Mouse (Mus musculus) liver, embryonic 14.5 days (tissue): Measurements from ENCODE around the gene Lrrtm3. TPM values are rescaled to one million over a fixed set of nuclear protein-coding genes. Genes with fewer than 3 reads are reported as not detected.

Source experiments
- ATAC-seq: fragments of 200-750 bp; cut with Nextera tagmentation; 2 replicates; pipeline ENCODE4 v1.8.0; 2017; ENCODE audit warnings: moderate number of reproducible peaks, mild to moderate bottlenecking, moderate library complexity; ENCODE audit not compliant: insufficient read depth
- DNase-seq, 3 experiments: peaks; one replicate each; pipeline ENCODE4 v3.0.0-alpha.2; 2012 to 2013; ENCODE audit warnings: low read depth in 3 of 3, low spot score in 3 of 3
- H3K27ac ChIP-seq: fragments of 300-500 bp; sonication (generic); 2 replicates; pipeline ENCODE4 v1.5.1; 2014; ENCODE audit warnings: moderate library complexity, mild to moderate bottlenecking, control low read depth, inconsistent platforms
- H3K27me3 ChIP-seq: fragments of 300-500 bp; sonication (generic); 2 replicates; pipeline ENCODE4 v1.6.1; 2014; ENCODE audit warnings: mild to moderate bottlenecking, low read length, moderate library complexity; ENCODE audit not compliant: control insufficient read depth, insufficient read depth
- H3K36me3 ChIP-seq: fragments of 300-500 bp; sonication (generic); replicated peaks from 2 replicates; pipeline ENCODE4 v1.6.1; 2014; ENCODE audit warnings: low read depth; ENCODE audit not compliant: control insufficient read depth, insufficient read depth
- H3K4me1 ChIP-seq, 2 experiments: fragments of 200-500 bp in 1 of 2; fragments of 300-500 bp in 1 of 2; sonication (generic) in 1 of 2; replicated peaks; 2 replicates each; pipeline ENCODE4 v1.6.1; 2012 to 2014; ENCODE audit warnings: antibody characterized with exemption in 1 of 2, inconsistent platforms in 1 of 2, low read length in 1 of 2; ENCODE audit not compliant: control insufficient read depth in 2 of 2, insufficient read depth in 2 of 2
- H3K4me2 ChIP-seq: fragments of 300-500 bp; sonication (generic); 2 replicates; pipeline ENCODE4 v1.6.1; 2014; ENCODE audit warnings: low read depth, mild to moderate bottlenecking, control low read depth, moderate library complexity
- H3K4me3 ChIP-seq, 2 experiments: fragments of 200-500 bp in 1 of 2; fragments of 300-500 bp in 1 of 2; sonication (generic) in 1 of 2; 2 replicates each; pipeline ENCODE4 v1.5.1; 2012 to 2014; ENCODE audit warnings: low read depth in 2 of 2, low read length in 2 of 2, mild to moderate bottlenecking in 2 of 2, control low read depth in 1 of 2, inconsistent platforms in 1 of 2, moderate library complexity in 1 of 2; ENCODE audit not compliant: insufficient read depth in 1 of 2
- H3K9ac ChIP-seq: fragments of 300-500 bp; sonication (generic); replicated peaks from 2 replicates; pipeline ENCODE4 v1.6.1; 2014; ENCODE audit warnings: mild to moderate bottlenecking, control low read depth, moderate library complexity
- H3K9me3 ChIP-seq: fragments of 300-500 bp; sonication (generic); 2 replicates; pipeline ENCODE4 v1.6.1; 2016; ENCODE audit warnings: low read length, mixed read lengths; ENCODE audit not compliant: control insufficient read depth
- CTCF ChIP-seq: IDR thresholded peaks from 2 replicates; pipeline ENCODE4 v1.5.1; 2016; ENCODE audit warnings: antibody characterized with exemption, low read depth, control low read depth
- EP300 ChIP-seq: IDR thresholded peaks from 2 replicates; pipeline ENCODE4 v1.6.1; 2016; ENCODE audit warnings: antibody characterized with exemption, low read depth
- WGBS: fragments of 180-500 bp; shearing (Covaris S2); extraction: QIAGEN DNeasy Blood & Tissue Kit; methylation state at CpG from one replicate; pipeline ENCODE4 v1.1.7; 2014; ENCODE audit not compliant: insufficient replicate concordance; 5-methylcytosine and 5-hydroxymethylcytosine counted together
- polyA plus RNA-seq, 2 experiments: library from polyadenylated mRNA; depleted of rRNA in 1 of 2; stranded (reverse) in 1 of 2; unstranded in 1 of 2; fragments of >200 nt; fragmentation: Nextera tagmentation in 1 of 2; extraction: Ambion mirVana in 1 of 2; gene quantifications; 2 replicates each; pipeline versions ENCODE4 v1.2.1 to v1.2.3; 2012 to 2014

Lrrtm3 gene
- polyA plus RNA-seq, 2 experiments = 0.01 TPM; not detected in 1

DNA sequence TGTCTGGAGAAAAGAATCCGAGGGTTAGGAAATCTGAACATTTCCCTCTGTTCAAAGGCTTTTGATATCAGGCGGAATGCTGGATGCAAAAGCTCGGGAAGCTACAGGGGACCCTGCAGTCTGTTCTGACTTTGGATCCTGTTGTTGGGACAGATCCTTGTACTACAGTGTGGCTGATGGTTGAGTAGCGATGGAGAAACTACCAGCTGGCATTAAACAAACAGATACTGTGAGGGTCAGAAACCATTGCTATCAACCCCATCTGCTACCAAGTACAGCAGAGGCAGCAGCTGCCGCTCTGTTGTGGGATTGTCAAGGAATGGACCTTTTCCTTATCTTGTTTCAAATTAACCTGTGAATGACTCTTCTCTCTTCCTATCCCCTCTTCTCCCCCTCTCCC is 156.1 kb downstream of the Lrrtm3 start:
- ATAC-seq = no peak
- Histone ChIP-seq H3K4me3 (no peak overlapping the region), H3K4me1 (no peaks in the 10 kb centered on the region), H3K27me3 (no peaks in the 10 kb centered on the region), H3K36me3 (no peaks in the 10 kb centered on the region), H3K4me2 (no peak overlapping the region), H3K9me3 (no peaks in the 10 kb centered on the region), H3K9ac (no peak overlapping the region), H3K27ac (no peak overlapping the region)
- DNase-seq = no peak
- TF ChIP-seq EP300 = no peak
- no peak for TF ChIP-seq CTCF
- 48% methylated on average over 5 of the region's 5 CpGs for WGBS

DNA sequence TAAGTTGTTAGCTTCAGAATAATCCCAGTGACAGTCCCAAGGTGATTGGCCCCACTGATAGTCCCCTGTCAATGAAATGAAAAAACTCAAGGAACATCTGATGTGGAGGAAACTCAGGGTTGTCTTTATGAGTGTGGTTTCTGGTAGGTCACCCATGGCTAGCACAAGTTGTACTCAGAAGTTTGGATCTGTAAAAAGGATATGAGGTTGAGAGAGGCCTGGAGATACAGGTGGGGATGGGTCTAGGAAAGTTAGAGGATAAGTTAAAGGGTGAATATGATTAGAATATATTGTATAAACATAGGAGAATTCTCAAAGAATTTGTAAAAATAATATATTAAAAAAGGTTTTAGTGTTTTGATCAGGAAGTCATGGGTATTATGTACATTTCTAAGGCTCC is 162.7 kb downstream of the Lrrtm3 start, which contains the start of gene Gm10118:
Gene Gm10118 (minus strand): TSS at position 101 of the 400 bp plus-strand sequence.
- Histone ChIP-seq H3K4me3 (no peak within 1 kb of the TSS), H3K36me3 (no peaks in the 10 kb centered on the region), H3K4me2 (no peak within 1 kb of the TSS), H3K9me3 (no peaks in the 10 kb centered on the region), H3K9ac (no peak within 1 kb of the TSS), H3K27me3 (no peaks in the 10 kb centered on the region), H3K27ac (no peak within 1 kb of the TSS), H3K4me1 (no peaks in the 10 kb centered on the region)
- DNase-seq = no peak
- ATAC-seq = no peak
- TF ChIP-seq EP300 = no peak
- no peak for TF ChIP-seq CTCF

DNA sequence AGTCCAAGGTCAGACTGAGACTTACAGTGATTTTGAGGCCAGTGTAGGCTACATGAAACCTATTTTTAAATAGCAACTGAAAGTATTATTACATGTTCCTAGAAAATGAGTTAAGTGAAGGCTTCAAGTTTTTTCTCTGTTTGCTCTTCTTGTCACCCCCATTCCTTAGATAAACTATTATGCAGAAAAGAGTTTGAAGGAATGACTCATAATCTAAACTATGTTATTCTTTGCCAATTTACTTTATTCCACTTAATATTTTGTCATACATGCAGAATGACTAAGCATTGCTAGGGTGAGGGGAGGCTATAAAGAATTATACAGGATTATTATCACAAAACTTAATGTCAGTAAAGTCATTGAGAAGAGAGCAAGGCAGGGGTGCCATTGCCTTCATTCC is 181.2 kb downstream of the Lrrtm3 start:
- no peak for TF ChIP-seq EP300
- TF ChIP-seq CTCF = no peak
- no peaks in the 10 kb centered on the region for H3K27me3 ChIP-seq
- no peaks in the 10 kb centered on the region for H3K36me3 ChIP-seq
- ATAC-seq (no peak), DNase-seq (no peak)
- no peak overlapping the region for H3K4me2 ChIP-seq
- no peak overlapping the region for H3K9ac ChIP-seq
- H3K4me1 ChIP-seq = no peaks in the 10 kb centered on the region
- no peak overlapping the region for H3K27ac ChIP-seq
- no peaks in the 10 kb centered on the region for H3K9me3 ChIP-seq
- no peak overlapping the region for H3K4me3 ChIP-seq

DNA sequence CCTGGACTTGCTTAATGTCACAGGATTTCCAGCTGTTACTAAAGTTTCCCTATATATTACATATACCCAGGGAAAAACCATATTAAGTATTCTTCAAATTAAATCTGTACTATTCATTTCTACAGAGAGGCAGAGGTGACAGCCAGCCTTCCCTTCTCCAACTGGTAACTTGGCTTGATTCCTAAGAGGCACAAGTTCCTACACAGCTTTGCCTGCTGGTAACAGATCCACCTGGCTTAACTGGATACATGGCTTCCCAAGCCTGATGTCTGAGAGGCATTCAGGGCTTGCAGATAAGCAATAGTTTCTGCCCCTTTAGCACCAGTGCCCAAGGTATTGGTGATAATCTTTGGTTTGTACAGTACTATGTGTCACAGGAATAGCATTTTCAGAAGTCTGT is 190.2 kb downstream of the Lrrtm3 start:
- Histone ChIP-seq H3K36me3 (no peaks in the 10 kb centered on the region), H3K9ac (no peak overlapping the region), H3K27ac (no peak overlapping the region), H3K4me1 (no peaks in the 10 kb centered on the region), H3K9me3 (no peaks in the 10 kb centered on the region), H3K4me2 (no peak overlapping the region), H3K27me3 (no peaks in the 10 kb centered on the region), H3K4me3 (no peak overlapping the region)
- ATAC-seq (no peak), DNase-seq (no peak)
- TF ChIP-seq CTCF (no peak), EP300 (no peak)

DNA sequence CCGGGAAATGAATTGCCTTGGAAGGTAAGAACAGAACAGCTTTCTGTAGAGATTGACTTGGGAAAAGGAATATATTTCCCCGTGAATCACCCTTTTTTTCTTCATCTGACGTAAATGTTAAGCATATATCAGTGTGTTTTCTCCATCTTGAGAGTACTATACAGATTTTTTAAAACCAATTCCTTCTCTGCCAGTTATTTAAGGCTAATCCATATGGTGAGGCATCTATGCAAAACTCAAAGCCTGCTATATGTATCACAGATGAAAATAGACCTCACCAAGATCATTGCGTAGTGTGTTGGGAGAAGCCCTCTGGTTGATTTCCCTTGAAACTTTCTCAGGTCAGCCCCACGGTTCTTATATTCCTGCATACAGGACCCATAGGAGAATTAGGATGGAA is 195.5 kb downstream of the Lrrtm3 start:
- Histone ChIP-seq H3K4me1 (no peaks in the 10 kb centered on the region), H3K27me3 (no peaks in the 10 kb centered on the region), H3K4me2 (no peak overlapping the region), H3K9ac (no peak overlapping the region), H3K36me3 (no peaks in the 10 kb centered on the region), H3K9me3 (no peaks in the 10 kb centered on the region), H3K27ac (no peak overlapping the region), H3K4me3 (no peak overlapping the region)
- TF ChIP-seq EP300 (no peak), CTCF (no peak)
- no peak for ATAC-seq
- DNase-seq = no peak
- 68% methylated on average over 5 of the region's 5 CpGs for WGBS
